Mouse (Mus musculus) B cell, adult 67 days (primary cell): Measurements from ENCODE around the gene Golph3l. TPM values are rescaled to one million over a fixed set of nuclear protein-coding genes. Genes with fewer than 3 reads are reported as not detected.

Experiments
- total RNA-seq, 2 experiments: library from RNA; stranded (reverse); gene quantifications; 4 replicates each; pipeline ENCODE4 v1.2.4; 2023

The Golph3l gene
- 10 to 100 TPM; 28.9 to 37.0 TPM for total RNA-seq

DNA sequence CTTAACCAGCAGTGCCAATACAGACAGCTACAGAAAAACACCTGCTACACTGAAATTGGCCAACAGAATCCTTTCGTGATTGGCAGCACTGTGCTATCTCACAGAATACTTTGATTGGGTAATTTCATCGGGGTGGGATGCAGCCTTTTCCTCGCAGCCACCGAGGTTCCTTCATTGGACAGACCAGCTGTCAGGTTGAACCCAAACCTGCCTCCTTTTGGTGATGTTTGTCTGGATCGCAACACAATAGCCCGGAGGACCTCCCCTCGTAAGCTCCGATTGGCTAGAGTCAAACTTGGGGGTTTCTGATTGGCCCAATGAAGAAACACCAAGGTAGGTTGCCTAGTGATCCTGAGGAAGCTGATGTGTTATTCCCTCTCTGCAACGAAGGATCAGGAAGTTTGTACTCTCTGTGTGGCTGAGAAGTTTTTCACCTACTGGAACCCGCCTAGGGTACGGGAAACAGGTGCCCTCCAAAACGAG, at the start of gene Golph3l:
TSS of gene Golph3l (plus strand) at position 331 of the 483 bp plus-strand sequence.

GRCm38 (mm10) chr3:95559437-95559836, 29.3 kb upstream of the Golph3l start, which contains the start of gene Hormad1:
Gene Hormad1, plus strand, starts transcription at chr3:95559677.

DNA sequence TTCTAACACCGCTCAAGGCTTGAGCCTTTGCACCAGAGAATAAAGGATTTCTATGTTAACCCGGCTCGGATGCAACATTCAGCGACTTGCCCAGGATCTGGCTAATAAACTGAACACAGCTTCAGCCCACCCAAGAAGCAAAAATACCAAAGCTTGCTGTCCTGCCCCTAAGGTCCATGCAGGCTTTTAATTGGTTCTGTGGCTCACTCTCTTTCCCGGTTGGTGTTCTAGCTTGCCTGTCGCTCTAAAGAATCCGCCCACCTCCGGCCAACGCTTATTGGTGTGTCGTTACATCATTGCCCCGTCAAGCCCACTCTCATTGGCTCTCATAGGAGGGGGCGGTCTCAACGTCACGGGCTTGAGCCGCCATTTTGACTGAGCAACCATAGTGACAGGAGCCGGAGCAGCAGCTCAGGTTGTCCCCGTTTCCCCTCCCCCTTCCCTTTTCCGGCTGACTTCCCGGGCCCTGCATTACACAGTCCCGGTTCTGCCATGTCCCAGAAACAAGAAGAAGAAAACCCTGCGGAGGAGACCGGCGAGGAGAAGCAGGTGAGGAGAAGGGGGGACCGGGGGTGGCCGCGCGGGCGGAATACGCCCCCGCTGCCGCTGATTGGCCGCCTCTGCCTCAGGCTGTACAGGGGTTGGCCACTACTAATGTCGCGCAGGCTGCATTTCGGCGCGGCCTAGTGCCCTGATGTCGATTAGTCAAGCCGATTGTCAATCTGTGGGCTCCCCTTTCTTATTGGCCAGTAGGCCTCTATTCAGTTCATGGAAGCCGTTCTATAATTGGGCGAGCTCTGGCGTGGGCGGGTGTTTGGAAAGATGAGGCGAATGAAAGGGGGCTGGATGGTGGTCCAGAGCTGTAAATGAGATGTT, 36.1 kb downstream of the Golph3l start, which contains the start of gene Ensa:
TSS of gene Ensa (plus strand) at position 366 of the 876 bp plus-strand sequence.

GRCm38 (mm10) chr3:95658236-95658867, 69.6 kb downstream of the Golph3l start, which contains the start of gene Mcl1:
Gene Mcl1, plus strand, starts transcription at chr3:95658788.

Other genes starting within 250 kb of the Golph3l start
- gene Setdb1, start 231.7 kb upstream of the Golph3l start, total RNA-seq = 10 to 100 TPM; 39.0 to 43.5 TPM
- not detected for gene 4930558C23Rik, start 186.1 kb upstream of the Golph3l start, total RNA-seq
- 10 to 100 TPM; 78.1 to 80.1 TPM for gene Arnt, start 154.5 kb upstream of the Golph3l start, total RNA-seq
- gene Ctsk, start 89.7 kb upstream of the Golph3l start, total RNA-seq = 1 to 10 TPM; 1.5 to 3.3 TPM
- 100 to 1,000 TPM; 462 to 506 TPM for gene Ctss, start 62.1 kb upstream of the Golph3l start, total RNA-seq
- under 1 TPM in 1 of 2 experiments, not detected in 1; 0.36 TPM for gene Hormad1, start 29.3 kb upstream of the Golph3l start, total RNA-seq
- gene Ensa, start 36.1 kb downstream of the Golph3l start, total RNA-seq = 100 to 1,000 TPM; 115 to 129 TPM
- 100 to 1,000 TPM; 424 to 425 TPM for gene Mcl1, start 69.9 kb downstream of the Golph3l start, total RNA-seq
- gene Adamtsl4, start 99.0 kb downstream of the Golph3l start, total RNA-seq = 10 to 100 TPM; 18.2 to 21.8 TPM
- 10 to 100 TPM in 1 of 2 experiments, 1 to 10 TPM in 1; 8.8 to 11.4 TPM for gene Ecm1, start 150.6 kb downstream of the Golph3l start, total RNA-seq
- gene Tars2, start 171.3 kb downstream of the Golph3l start, total RNA-seq = 100 to 1,000 TPM in 1 of 2 experiments, 10 to 100 TPM in 1; 88.2 to 108 TPM
- 100 to 1,000 TPM; 110 to 111 TPM for gene Rprd2, start 229.9 kb downstream of the Golph3l start, total RNA-seq